Mouse (Mus musculus) megakaryocyte, embryonic 14.5 days (primary cell): ENCODE measurements around the gene Hoxc6. TPM values are rescaled to one million over a fixed set of nuclear protein-coding genes. Genes with fewer than 3 reads are reported as not detected.

Experiments
- H3K27me3 ChIP-seq: replicated peaks from 2 replicates; pipeline ENCODE3; 2012; ENCODE audit warnings: inconsistent platforms
- H3K36me3 ChIP-seq: replicated peaks from 2 replicates; pipeline ENCODE3; 2012; ENCODE audit warnings: low read length, inconsistent platforms, mixed read lengths
- H3K4me1 ChIP-seq: 2 replicates; pipeline ENCODE4 v1.6.1; 2012; ENCODE audit warnings: inconsistent platforms
- H3K4me3 ChIP-seq: replicated peaks from 2 replicates; pipeline ENCODE3; 2012; ENCODE audit warnings: moderate library complexity, mild to moderate bottlenecking, inconsistent platforms
- H3K9me3 ChIP-seq: 2 replicates; pipeline ENCODE4 v1.6.1; 2012; ENCODE audit warnings: inconsistent platforms
- FLI1 ChIP-seq: IDR thresholded peaks from 2 replicates; pipeline ENCODE4 v1.6.1; 2012; ENCODE audit warnings: low read length, inconsistent platforms, mixed read lengths
- GATA1 ChIP-seq: IDR thresholded peaks from 3 replicates; pipeline ENCODE4 v1.6.1; 2012; ENCODE audit warnings: mixed read lengths, low read length, inconsistent platforms, borderline replicate concordance
- polyA plus RNA-seq: library from polyadenylated mRNA; stranded (reverse); fragments of >175 nt; gene quantifications from 2 replicates; pipeline ENCODE4 v1.2.3, GENCODE M21; 2012; ENCODE audit warnings: low replicate concordance; ENCODE audit not compliant: insufficient read depth

The Hoxc6 gene
- polyA plus RNA-seq, 1 experiment: not detected

DNA sequence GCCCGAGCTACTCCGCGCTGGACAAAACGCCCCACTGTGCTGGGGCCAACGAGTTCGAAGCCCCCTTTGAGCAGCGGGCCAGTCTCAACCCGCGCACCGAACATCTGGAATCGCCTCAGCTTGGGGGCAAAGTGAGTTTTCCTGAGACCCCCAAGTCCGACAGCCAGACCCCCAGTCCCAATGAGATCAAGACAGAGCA is 30.8 kb upstream of the Hoxc6 start, which contains the start of gene Hoxc5:
Gene Hoxc5 (plus strand): TSS at position 132 of the 199 bp plus-strand sequence.
- Histone ChIP-seq H3K36me3 (no peaks in the 10 kb centered on the region), H3K4me1 (peaks cover 50% of the 10 kb centered on the region), H3K27me3 (peaks cover 97% of the 10 kb centered on the region), H3K4me3 (peak within 1 kb of the TSS; percentile 85), H3K9me3 (no peaks in the 10 kb centered on the region; the same call in 1 of the 2 replicates)
- TF ChIP-seq GATA1: no peak
- TF ChIP-seq FLI1: no peak

GRCm38 (mm10) chr15:102967511-102968397 is 30.3 kb upstream of the Hoxc6 start:
- no peaks in the 10 kb centered on the region for H3K36me3 ChIP-seq
- peaks cover 48% of the 10 kb centered on the region for H3K4me1 ChIP-seq
- no peaks in the 10 kb centered on the region; the same call in 1 of the 2 replicates for H3K9me3 ChIP-seq
- H3K27me3 ChIP-seq: peaks cover 97% of the 10 kb centered on the region
- no peak for TF ChIP-seq GATA1
- TF ChIP-seq FLI1: no peak
- H3K4me3 ChIP-seq: peak overlapping the region; percentile 42

GRCm38 (mm10) chr15:102969296-102969695 is 28.8 kb upstream of the Hoxc6 start:
- Histone ChIP-seq H3K27me3 (peaks cover 97% of the 10 kb centered on the region), H3K4me1 (peaks cover 39% of the 10 kb centered on the region), H3K9me3 (no peaks in the 10 kb centered on the region; the same call in 1 of the 2 replicates), H3K4me3 (no peak overlapping the region), H3K36me3 (no peaks in the 10 kb centered on the region)
- TF ChIP-seq GATA1: no peak
- TF ChIP-seq FLI1: no peak

- Histone ChIP-seq H3K36me3 (no peaks in the 10 kb centered on the region), H3K4me3 (no peak overlapping the region), H3K9me3 (no peaks in the 10 kb centered on the region; the same call in 1 of the 2 replicates), H3K27me3 (peaks cover 94% of the 10 kb centered on the region), H3K4me1 (peaks cover 41% of the 10 kb centered on the region)
- TF ChIP-seq GATA1: no peak
- no peak for TF ChIP-seq FLI1
These were observed 27.3 kb upstream of the Hoxc6 start for GRCm38 (mm10) chr15:102970740-102971139.

DNA sequence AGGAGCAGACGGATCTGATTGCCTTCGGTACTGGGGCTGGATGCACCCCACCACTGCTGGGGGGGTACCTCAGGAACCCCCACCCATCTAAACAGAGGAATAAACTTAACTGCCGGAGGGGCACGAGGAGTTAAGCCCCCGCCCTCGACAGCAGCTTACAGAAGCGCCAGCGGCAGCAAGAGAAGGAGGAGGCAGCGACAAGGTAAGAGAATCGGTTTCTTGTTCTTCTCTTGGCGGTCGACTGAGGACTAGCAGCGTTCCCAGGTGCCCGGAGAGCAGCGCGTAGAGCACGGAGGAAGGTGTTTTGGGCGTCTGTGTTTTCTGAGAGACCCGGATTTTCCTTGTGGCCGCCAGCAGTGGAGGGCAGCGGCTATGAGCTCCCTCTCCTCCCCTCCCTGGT is 25.8 kb upstream of the Hoxc6 start:
- no peaks in the 10 kb centered on the region; the same call in 1 of the 2 replicates for H3K9me3 ChIP-seq
- TF ChIP-seq FLI1 (no peak), GATA1 (no peak)
- no peaks in the 10 kb centered on the region for H3K36me3 ChIP-seq
- H3K27me3 ChIP-seq: peaks cover 94% of the 10 kb centered on the region
- peaks cover 41% of the 10 kb centered on the region for H3K4me1 ChIP-seq
- no peak overlapping the region for H3K4me3 ChIP-seq

DNA sequence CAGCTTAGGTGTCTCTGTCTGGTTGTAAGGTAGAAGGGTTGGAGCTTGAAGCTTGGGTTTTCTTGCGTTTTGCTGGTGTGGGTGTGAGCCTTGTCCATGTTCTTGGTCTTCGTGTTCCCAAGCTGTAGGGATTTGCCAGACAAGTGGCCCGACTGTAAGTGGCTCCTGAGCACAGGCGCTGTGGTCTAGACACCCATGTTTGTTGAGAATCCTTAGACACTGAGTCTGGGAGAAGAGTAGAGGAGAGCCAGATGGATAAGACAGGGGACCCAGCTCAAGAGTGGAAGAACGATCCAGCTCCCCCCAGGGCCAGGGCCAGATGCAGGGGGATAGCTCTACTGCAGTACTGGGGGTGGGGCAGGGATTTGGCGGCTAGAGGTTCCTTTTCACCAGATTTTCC is 25.3 kb upstream of the Hoxc6 start:
- Histone ChIP-seq H3K4me1 (peaks cover 41% of the 10 kb centered on the region), H3K36me3 (no peaks in the 10 kb centered on the region), H3K9me3 (no peaks in the 10 kb centered on the region; the same call in 1 of the 2 replicates), H3K4me3 (no peak overlapping the region), H3K27me3 (peaks cover 94% of the 10 kb centered on the region)
- no peak for TF ChIP-seq FLI1
- no peak for TF ChIP-seq GATA1

DNA sequence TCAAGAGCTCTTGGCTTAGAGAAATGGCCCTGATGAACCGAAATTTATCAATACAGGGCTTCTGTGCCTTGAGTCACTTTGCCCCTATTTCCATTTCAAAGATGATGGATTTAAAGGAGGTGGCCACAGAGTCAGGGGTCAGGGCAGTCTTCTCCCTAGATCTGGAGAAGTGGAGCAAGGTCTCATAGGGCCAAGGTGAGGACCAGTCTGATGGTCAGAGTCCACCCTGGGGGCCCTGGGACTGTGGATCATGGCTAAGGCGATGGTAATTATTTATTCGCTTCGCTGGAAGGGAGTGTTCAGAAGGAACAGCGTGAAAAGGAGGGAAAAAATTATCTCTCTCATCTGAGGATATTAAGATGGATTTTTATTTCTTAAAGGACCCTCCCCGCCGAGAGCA is 23.0 kb upstream of the Hoxc6 start:
- H3K9me3 ChIP-seq: no peaks in the 10 kb centered on the region
- no peaks in the 10 kb centered on the region for H3K36me3 ChIP-seq
- H3K27me3 ChIP-seq: peaks cover 96% of the 10 kb centered on the region
- H3K4me1 ChIP-seq: peaks cover 48% of the 10 kb centered on the region
- no peak overlapping the region for H3K4me3 ChIP-seq
- TF ChIP-seq GATA1 (no peak), FLI1 (no peak)

DNA sequence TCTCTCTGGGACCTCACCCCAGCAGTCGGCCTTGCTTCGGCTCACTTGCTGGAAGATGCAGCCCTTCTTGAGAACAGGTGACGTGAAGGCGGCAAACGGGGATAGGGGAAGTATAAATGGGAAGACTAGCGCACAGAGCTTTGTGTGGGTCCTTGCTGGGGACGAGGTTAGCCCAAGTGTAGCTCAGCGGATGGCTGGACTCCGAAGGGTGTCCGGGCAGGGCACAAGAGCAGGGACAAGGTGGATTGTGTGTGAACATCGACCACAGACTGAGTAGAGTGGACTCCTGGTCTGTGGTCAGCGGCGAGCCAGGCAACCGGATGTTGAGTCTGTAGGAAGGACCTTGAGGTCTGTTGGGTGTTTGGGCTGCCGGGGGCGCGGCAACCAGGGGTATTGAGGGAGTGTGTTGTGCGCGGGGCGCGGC is 22.4 kb upstream of the Hoxc6 start:
- peaks cover 96% of the 10 kb centered on the region for H3K27me3 ChIP-seq
- no peaks in the 10 kb centered on the region for H3K9me3 ChIP-seq
- H3K4me3 ChIP-seq: peak overlapping the region; percentile 70
- TF ChIP-seq GATA1: no peak
- TF ChIP-seq FLI1: no peak
- peaks cover 44% of the 10 kb centered on the region for H3K4me1 ChIP-seq
- H3K36me3 ChIP-seq: no peaks in the 10 kb centered on the region

DNA sequence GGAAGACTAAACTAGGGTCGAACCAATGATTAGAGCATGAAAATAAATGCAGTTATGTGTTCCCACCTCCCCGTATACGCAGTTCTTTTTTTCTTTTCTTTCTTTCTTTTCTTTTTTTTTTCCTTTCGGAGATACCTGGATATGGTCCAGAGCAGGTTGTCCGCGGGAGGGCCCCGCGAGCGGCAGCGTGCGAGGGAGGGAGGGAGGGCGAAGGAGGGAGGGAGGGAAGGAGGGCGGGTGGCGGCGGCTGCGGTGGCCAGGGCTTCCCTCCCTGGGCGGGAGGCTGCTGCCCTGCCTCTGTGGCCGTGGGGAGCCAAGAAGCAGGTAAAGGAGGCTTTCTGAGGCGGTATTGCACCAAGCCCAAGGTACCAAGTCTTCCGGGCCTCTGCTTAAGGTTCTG is 21.9 kb upstream of the Hoxc6 start, which contains the start of gene Hoxc9:
Gene Hoxc9 (plus strand): TSS at position 269 of the 400 bp plus-strand sequence.
- peaks cover 39% of the 10 kb centered on the region for H3K4me1 ChIP-seq
- H3K36me3 ChIP-seq: no peaks in the 10 kb centered on the region
- H3K9me3 ChIP-seq: no peaks in the 10 kb centered on the region
- TF ChIP-seq FLI1: no peak
- no peak for TF ChIP-seq GATA1
- peak within 1 kb of the TSS; percentile 86 for H3K4me3 ChIP-seq
- peaks cover 96% of the 10 kb centered on the region for H3K27me3 ChIP-seq

GRCm38 (mm10) chr15:102976631-102977422 is 21.2 kb upstream of the Hoxc6 start:
- H3K27me3 ChIP-seq: peaks cover 97% of the 10 kb centered on the region
- peaks cover 43% of the 10 kb centered on the region for H3K4me1 ChIP-seq
- no peak for TF ChIP-seq FLI1
- TF ChIP-seq GATA1: no peak
- H3K4me3 ChIP-seq: peak overlapping the region; percentile 86
- no peaks in the 10 kb centered on the region for H3K36me3 ChIP-seq
- no peaks in the 10 kb centered on the region for H3K9me3 ChIP-seq
